Mouse (Mus musculus) embryo, embryonic 10 days (tissue): Measurements from ENCODE around the gene Mrm2.
"Not testable (repeated sequence)": the region's sequence is repeated elsewhere in the genome, so short reads cannot be mapped to it uniquely, and the experiment has no call there.

Source experiments
- DNase-seq: peaks from one replicate; pipeline ENCODE4 v3.0.0-alpha.2; 2015; ENCODE audit warnings: low spot score

Gene Mrm2

DNA sequence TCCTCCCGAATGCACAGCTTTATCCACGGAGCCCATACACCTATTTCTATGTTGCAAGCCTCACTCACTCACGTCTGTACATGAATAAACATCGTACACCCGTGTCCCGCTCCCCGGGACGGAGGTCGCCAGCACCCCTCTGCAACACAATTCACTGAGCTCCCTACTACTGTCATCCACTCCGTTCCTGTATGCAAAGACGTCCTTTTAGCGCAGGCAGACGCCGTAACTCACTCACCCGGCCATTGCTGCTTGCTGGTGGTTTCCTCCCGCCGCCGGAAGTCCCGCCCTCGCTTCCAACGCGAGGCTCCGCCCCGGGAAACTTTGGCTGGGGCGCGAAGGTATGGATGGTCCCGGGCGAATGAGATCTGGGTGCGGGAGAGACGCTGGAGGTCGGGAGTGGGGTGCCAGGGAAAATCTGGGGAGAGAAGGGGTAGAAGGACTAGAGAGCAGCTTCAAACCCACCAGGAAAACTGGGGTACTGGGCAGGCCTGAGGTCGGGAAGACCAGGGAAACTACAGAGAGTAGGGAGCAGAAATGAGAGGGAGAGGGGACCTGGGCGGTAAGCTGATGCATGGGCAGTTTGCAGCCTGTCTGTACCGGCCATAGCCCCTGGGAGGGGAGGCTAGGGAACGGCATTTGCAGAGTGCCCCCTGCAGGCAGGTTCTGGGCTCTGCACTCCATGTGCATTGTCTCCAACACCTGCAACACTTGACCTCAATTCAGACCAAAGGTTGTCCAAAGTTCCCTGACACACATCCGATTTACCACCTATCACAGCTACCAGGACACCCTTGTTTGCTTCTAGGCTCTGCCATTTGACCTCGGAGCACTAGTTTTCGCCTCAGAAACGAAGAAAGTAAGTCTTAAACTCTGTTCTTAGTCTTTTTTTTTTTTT lies at the start of gene Mrm2:
Gene Mrm2 (minus strand): TSS at position 284 of the 898 bp plus-strand sequence.
- DNase-seq: peak; percentile 91

GRCm38 (mm10) chr5:140381156-140381555 lies 49.5 kb upstream of the Mrm2 start:
- DNase-seq: no peak

DNA sequence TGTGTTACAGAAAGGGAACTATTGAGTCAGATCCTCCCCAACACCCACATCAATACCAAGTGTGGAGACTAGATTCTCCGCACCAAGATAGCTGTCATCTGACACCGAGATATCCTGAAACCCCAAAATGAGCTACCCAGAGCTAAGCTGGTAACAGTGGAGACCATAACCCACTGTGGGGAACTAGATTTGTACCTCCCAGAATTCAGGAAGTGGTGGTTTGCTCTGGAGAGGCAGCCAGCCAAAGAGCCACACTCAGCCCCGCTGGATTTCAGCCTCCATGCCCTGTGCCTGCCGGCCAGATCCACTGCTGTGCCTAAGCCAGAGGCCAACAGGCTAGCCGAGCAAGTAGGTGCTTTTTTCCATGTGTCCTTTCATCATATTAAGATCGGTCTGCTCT lies 47.6 kb upstream of the Mrm2 start:
- DNase-seq: no peak

DNA sequence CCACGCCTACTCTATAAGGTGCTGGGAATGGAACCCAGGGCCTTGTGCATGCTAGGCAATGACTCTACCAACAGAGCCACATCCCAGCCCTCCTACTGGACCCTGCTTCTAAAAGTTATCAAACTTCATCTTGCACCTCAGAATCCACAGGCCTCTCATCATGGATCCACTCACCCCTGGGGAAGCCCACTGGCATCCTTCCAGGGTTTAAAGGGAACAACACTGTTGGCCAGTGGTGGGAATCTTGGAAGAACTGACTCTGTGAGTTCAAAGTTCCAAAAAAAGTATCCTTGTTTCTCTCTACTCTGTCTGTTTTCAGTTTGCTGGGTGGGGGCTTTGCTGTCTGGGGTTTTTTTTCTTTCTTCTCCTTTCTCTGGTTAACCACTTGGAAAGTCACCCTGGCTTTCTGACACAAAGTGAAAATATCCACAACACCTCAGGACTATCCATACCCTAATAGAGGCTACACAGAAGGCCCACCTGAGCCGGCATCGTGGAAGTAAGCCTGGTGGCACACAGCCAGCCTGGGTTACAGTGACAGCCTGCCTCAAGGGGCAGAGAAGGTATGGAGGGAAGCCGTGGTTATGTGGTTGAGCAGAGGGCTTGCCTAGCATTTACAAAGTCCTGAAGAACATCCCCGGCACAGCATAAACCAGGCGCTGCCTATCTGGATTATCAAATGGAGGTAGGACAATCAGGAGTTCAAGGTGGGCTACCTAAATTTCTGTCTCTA lies 46.6 kb upstream of the Mrm2 start:
- DNase-seq: no peak

GRCm38 (mm10) chr5:140375249-140375829 lies 43.6 kb upstream of the Mrm2 start:
- DNase-seq: no peak

DNA sequence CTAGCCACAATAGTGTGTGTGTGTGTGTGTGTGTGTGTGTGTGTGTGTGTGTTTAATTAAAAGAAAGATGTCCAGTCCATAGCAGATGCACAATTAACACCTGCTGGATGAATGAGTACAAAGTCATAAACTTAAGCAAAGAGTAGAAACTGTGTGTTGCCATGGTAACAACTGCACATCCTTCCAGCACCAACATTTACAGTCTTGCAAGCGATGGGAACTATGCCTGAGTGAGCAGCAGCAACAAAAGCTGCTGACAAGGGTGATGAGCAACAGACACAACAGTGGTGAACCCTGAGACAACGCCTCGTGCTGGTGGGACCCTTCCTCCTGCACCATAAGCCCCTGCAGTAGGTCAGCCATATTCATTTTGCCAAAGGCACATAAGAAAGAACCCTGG lies 42.5 kb upstream of the Mrm2 start:
- no peak for DNase-seq

DNA sequence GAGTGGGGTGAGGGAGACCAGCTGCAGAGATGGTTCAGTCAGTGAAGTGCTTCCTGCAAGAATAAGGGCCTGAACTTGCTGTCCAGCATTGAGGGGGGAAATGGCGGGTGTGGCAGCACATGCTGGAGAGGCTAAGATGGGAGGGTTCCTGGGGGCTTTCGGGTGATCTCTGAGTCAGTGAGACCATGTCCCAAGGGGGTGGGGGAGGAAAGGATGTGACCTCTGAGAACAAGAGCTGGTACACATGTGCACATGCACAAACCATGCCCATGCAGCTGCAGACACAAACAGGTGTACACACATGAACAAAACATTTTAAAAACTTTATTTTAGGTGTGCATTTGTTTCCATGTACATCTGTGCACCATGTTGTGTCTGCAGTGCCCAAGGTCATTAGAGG lies 42.0 kb upstream of the Mrm2 start:
- no peak for DNase-seq

- DNase-seq: no peak
Observed at GRCm38 (mm10) chr5:140371671-140372070, 40.0 kb upstream of the Mrm2 start.

GRCm38 (mm10) chr5:140370446-140371254 lies 39.0 kb upstream of the Mrm2 start:
- DNase-seq: no peak

GRCm38 (mm10) chr5:140369466-140369865 lies 37.8 kb upstream of the Mrm2 start:
- no peak for DNase-seq

DNA sequence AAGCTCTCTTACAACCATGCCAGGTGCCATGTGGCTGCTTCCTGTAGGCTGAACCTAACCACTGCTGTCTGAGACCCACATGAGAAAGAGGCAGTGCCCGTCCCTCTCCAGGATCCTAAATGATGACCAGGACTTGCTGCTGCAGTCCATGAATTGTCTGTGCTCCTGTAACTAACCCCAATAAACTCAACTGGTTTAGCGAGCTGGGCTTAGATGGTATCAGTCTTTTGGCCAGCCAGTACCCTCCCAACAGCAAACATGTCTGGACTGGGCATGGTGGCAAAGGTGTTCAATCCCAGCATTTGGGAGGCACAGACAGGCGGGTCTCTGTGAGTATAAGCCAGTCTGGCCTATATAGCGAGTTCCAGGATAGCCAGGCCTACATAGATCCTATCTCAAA lies 37.2 kb upstream of the Mrm2 start:
- no peak for DNase-seq

- not testable (repeated sequence) for DNase-seq
Observed at GRCm38 (mm10) chr5:140368126-140368525, 36.4 kb upstream of the Mrm2 start.

- no peak for DNase-seq
Observed at GRCm38 (mm10) chr5:140364415-140364814, 32.7 kb upstream of the Mrm2 start.

DNA sequence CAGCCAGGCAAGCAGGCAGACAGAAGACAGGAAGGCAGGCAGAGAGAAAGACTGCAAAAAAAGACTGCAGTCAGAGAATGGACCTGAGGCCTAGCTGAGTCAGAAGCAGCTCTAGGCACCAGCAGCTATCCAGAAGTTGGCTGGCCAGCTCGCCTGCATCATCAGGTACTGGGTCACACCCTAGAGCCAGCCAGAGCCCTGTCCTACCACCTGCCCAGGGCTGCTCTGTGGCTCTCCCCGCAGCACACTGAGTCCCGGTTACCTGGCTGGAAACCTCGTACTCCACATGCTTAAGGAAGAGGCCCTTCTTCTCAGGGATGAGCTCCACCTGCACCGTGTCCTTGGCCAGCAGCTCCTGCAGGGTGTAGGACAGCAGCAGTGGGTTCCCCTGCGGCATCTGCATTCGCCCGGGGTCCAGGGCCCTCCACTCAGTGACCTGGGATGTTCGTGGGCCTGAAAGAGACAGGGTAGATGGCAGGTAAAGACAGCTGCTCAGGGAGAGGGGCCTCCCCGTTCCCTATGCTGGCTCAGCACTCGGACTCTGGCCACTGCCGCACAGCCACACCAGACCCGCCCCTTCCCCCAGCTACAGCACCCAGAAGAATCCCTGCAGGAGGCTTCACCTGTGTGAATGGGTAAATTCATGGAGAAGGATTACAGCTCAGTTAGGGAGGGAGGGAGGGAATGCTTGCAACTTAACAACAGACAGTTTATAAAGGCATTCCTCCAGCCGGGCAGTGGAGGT lies 28.4 kb upstream of the Mrm2 start:
- DNase-seq: no peak

- DNase-seq: no peak
Observed at GRCm38 (mm10) chr5:140357466-140357865, 25.8 kb upstream of the Mrm2 start.

DNA sequence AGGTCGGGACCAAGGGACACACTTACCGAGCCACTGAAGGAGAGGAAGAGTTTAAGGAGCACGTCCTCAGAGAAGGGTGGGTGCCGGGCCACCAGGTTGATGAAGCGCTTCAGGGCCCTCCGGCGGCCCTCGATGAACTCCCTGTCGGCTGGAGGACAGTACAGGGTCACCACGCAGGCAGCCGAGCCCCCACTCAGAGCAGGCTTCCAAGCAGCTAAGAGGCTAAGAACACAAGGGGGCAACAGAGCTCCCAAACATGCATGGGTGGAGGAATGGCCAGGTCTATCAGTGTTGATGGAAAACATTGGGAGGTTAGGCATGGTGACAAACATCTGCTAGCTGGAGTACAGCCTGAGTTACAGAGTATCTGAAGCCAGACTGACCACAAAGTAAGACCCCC lies 24.2 kb upstream of the Mrm2 start:
- DNase-seq: peak; percentile 28

DNA sequence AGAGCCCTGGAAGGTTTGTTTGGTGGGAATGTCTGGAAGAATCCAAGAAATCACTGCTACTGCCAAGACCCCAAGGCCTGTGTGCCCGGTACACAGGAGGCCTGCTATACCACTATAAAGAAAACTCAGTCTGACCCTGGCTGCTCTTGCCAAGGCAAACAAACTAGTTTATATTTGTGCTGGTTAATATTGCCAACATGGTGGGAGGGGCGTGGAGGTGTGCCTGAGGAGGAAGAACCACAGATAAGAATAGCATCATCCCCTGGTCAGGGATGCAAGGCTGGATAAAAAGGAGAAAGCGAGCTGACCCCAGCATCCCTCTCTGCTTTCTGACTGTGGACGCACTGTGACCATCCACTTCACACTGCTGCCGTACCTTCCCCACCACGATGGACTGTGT lies 20.7 kb upstream of the Mrm2 start:
- DNase-seq: no peak

DNA sequence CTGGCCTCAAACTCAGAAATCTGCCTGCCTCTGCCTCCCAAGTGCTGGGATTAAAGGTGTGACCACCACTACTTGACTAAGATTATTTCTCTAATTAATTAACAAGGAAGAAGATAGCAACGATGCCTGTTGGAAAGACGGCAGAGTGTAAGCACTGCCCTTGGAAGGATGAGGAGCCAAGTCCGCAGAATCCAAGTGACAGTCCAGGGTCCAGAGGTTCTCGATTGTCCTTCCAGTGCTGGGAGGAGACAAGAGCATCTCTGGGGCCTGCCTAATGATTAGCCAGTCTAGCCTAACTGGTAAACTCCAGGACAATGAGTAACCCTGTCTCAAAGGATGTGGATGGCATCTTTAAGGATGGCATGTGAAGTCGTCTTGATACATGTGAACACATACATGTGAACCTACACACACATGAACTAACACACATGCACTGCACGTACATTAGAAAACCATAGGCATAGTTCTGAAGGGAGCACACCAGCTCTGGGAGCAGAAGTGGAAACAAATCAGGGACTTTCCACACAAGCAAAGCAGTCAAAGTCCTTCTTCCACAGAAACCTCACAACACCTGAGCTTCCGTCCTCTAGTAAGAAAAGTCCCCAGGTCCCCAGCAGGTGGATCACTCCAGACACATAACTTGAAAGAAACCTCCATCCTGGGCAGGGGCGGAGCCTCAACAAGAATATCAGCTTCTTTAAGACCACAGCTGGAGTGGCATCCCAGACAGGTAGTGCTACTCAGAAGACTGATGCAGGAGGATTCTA lies 19.2 kb upstream of the Mrm2 start:
- DNase-seq: no peak

GRCm38 (mm10) chr5:140349882-140350281 lies 18.2 kb upstream of the Mrm2 start:
- DNase-seq: no peak

GRCm38 (mm10) chr5:140346050-140346449 lies 14.4 kb upstream of the Mrm2 start:
- no peak for DNase-seq

DNA sequence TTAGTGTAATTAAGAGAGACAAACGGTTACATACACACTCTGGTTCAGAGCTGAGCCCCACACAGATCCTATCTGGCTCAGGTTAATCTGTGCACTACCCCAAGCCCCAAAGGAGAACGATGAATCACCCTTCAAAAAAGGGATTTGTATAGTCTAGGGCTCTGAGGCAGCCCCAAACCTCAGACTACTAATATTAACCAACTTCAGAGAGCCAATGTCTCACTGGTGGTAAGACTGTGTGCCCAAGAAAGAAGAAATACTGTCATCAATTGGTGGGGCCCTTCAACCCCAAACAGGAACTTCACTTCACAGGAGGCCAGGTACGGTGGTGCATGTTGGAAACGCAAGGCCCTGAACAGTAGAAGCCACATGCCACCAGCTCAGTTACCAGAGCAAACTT lies 13.5 kb upstream of the Mrm2 start:
- DNase-seq: no peak
